Mouse (Mus musculus) CH12.LX (cell line): ENCODE data around the gene Elof1. TPM values are rescaled to one million over a fixed set of nuclear protein-coding genes. Genes with fewer than 3 reads are reported as not detected.

Experiments
- DNase-seq: peaks from one replicate; pipeline ENCODE4 v3.0.0-alpha.2; 2013; ENCODE audit errors: extremely low read depth
- H3K27ac ChIP-seq: 2 replicates; pipeline ENCODE4 v1.5.1; 2012; ENCODE audit warnings: low read depth, mild to moderate bottlenecking, control low read depth, moderate library complexity; ENCODE audit not compliant: insufficient read depth
- H3K27me3 ChIP-seq: replicated peaks from 2 replicates; pipeline ENCODE3; 2012; ENCODE audit warnings: inconsistent platforms
- H3K36me3 ChIP-seq, 2 experiments: replicated peaks in 1 of 2; 2 replicates each; pipeline versions ENCODE3 to v1.6.1; 2012; ENCODE audit warnings: inconsistent platforms in 1 of 2, low read length in 1 of 2, mild to moderate bottlenecking in 1 of 2, mixed read lengths in 1 of 2, moderate library complexity in 1 of 2; ENCODE audit not compliant: control insufficient read depth in 1 of 2, insufficient read depth in 1 of 2
- H3K4me1 ChIP-seq, 2 experiments: 2 replicates each; pipeline ENCODE4 v1.6.1; 2012; ENCODE audit warnings: inconsistent platforms in 1 of 2, moderate library complexity in 1 of 2; ENCODE audit not compliant: insufficient read depth in 2 of 2, control insufficient read depth in 1 of 2
- H3K4me2 ChIP-seq: 2 replicates; pipeline ENCODE4 v1.6.1; 2012; ENCODE audit warnings: low read depth, mild to moderate bottlenecking, control low read depth; ENCODE audit not compliant: poor library complexity, insufficient read depth, severe bottlenecking
- H3K4me3 ChIP-seq, 3 experiments: fragments of 150-350 bp in 1 of 3; sonication (generic) in 1 of 3; replicated peaks in 1 of 3; 2 replicates each; pipeline versions ENCODE3 to v1.5.1; 2011 to 2012; ENCODE audit warnings: low read depth in 2 of 3, low read length in 2 of 3, mild to moderate bottlenecking in 2 of 3, moderate library complexity in 2 of 3, control low read depth in 1 of 3, improper control_type of control experiment in 1 of 3, inconsistent platforms in 1 of 3, mixed read lengths in 1 of 3; ENCODE audit not compliant: poor library complexity in 1 of 3
- H3K79me2 ChIP-seq: replicated peaks from 2 replicates; pipeline ENCODE4 v1.6.1; 2012; ENCODE audit warnings: mild to moderate bottlenecking, moderate library complexity; ENCODE audit not compliant: control insufficient read depth, poor library complexity, insufficient read depth, severe bottlenecking; ENCODE audit errors: extremely low read depth
- H3K9ac ChIP-seq: 2 replicates; pipeline ENCODE4 v1.6.1; 2012; ENCODE audit warnings: low read depth, mild to moderate bottlenecking, control low read depth, moderate library complexity; ENCODE audit not compliant: insufficient read depth
- H3K9me3 ChIP-seq: replicated peaks from 2 replicates; pipeline ENCODE3; 2012; ENCODE audit warnings: low read length, inconsistent platforms, mixed read lengths
- CHD1 ChIP-seq: IDR thresholded peaks from 2 replicates; pipeline ENCODE4 v1.6.1; 2012; ENCODE audit warnings: low read depth, low read length, improper control_type of control experiment, inconsistent platforms
- E2F4 ChIP-seq: IDR thresholded peaks from 2 replicates; pipeline ENCODE4 v1.6.1; 2011; ENCODE audit warnings: low read depth, low read length, improper control_type of control experiment; ENCODE audit not compliant: insufficient replicate concordance
- ELF1 ChIP-seq: IDR thresholded peaks from 2 replicates; pipeline ENCODE4 v1.6.1; 2014; ENCODE audit warnings: low read depth, mild to moderate bottlenecking, inconsistent platforms, low read length, improper control_type of control experiment
- GABPA ChIP-seq: IDR thresholded peaks from 2 replicates; pipeline ENCODE4 v1.6.1; 2012; ENCODE audit warnings: low read depth, low read length, improper control_type of control experiment, inconsistent platforms; ENCODE audit not compliant: insufficient replicate concordance
- HCFC1 ChIP-seq: IDR thresholded peaks from 2 replicates; pipeline ENCODE4 v1.6.1; 2012; ENCODE audit warnings: low read depth, mild to moderate bottlenecking, inconsistent platforms, low read length, improper control_type of control experiment
- JUN ChIP-seq: IDR thresholded peaks from 2 replicates; pipeline ENCODE4 v1.6.1; 2011; ENCODE audit warnings: low read depth, mild to moderate bottlenecking, low read length, improper control_type of control experiment, moderate library complexity; ENCODE audit not compliant: insufficient read depth
- MAX ChIP-seq: IDR thresholded peaks from 2 replicates; pipeline ENCODE4 v1.6.1; 2011; ENCODE audit warnings: low read length, improper control_type of control experiment
- MEF2A ChIP-seq: IDR thresholded peaks from 2 replicates; pipeline ENCODE4 v1.6.1; 2014; ENCODE audit warnings: low read depth, mild to moderate bottlenecking, inconsistent platforms, low read length, improper control_type of control experiment, borderline replicate concordance
- MXI1 ChIP-seq: IDR thresholded peaks from 2 replicates; pipeline ENCODE4 v1.6.1; 2011; ENCODE audit warnings: mild to moderate bottlenecking, low read depth, low read length, improper control_type of control experiment
- MYC ChIP-seq: IDR thresholded peaks from 2 replicates; pipeline ENCODE4 v1.6.1; 2011; ENCODE audit warnings: low read depth, mild to moderate bottlenecking, improper control_type of control experiment, low read length
- NELFE ChIP-seq: IDR thresholded peaks from 2 replicates; pipeline ENCODE4 v1.6.1; 2011; ENCODE audit warnings: low read depth, low read length, improper control_type of control experiment
- POLR2A ChIP-seq: IDR thresholded peaks from 2 replicates; pipeline ENCODE4 v1.6.1; 2011; ENCODE audit warnings: low read depth, mild to moderate bottlenecking, improper control_type of control experiment, low read length
- POLR2AphosphoS2 ChIP-seq: IDR thresholded peaks from 2 replicates; pipeline ENCODE4 v1.6.1; 2011; ENCODE audit warnings: low read depth, low read length, improper control_type of control experiment
- RCOR1 ChIP-seq: conservative IDR thresholded peaks from 2 replicates; pipeline ENCODE4 v1.6.1; 2012; ENCODE audit warnings: low read depth, mild to moderate bottlenecking, inconsistent platforms, low read length, improper control_type of control experiment
- SIN3A ChIP-seq: IDR thresholded peaks from 2 replicates; pipeline ENCODE4 v1.6.1; 2012; ENCODE audit warnings: low read length, improper control_type of control experiment, inconsistent platforms
- SMC3 ChIP-seq: IDR thresholded peaks from 2 replicates; pipeline ENCODE4 v1.6.1; 2011; ENCODE audit warnings: low read depth, low read length, improper control_type of control experiment
- TBP ChIP-seq: conservative IDR thresholded peaks from 2 replicates; pipeline ENCODE4 v1.6.1; 2011; ENCODE audit warnings: low read depth, low read length, improper control_type of control experiment
- USF1 ChIP-seq: IDR thresholded peaks from 2 replicates; pipeline ENCODE4 v1.6.1; 2014; ENCODE audit warnings: low read depth, mild to moderate bottlenecking, inconsistent platforms, low read length, improper control_type of control experiment
- USF2 ChIP-seq: conservative IDR thresholded peaks from 2 replicates; pipeline ENCODE4 v1.6.1; 2011; ENCODE audit warnings: low read depth, low read length, improper control_type of control experiment
- ZC3H11A ChIP-seq: IDR thresholded peaks from 2 replicates; pipeline ENCODE4 v1.6.1; 2012; ENCODE audit warnings: low read depth, mild to moderate bottlenecking, inconsistent platforms, low read length, improper control_type of control experiment
- ZKSCAN1 ChIP-seq: IDR thresholded peaks from 2 replicates; pipeline ENCODE4 v1.6.1; 2012; ENCODE audit warnings: low read depth, inconsistent platforms, low read length, improper control_type of control experiment, borderline replicate concordance
- ZMIZ1 ChIP-seq: IDR thresholded peaks from 2 replicates; pipeline ENCODE4 v1.6.1; 2012; ENCODE audit warnings: low read depth, mild to moderate bottlenecking, inconsistent platforms, low read length, improper control_type of control experiment
- dilution Hi-C: fragments of 300-500 bp; cut with MboI; formaldehyde crosslinking; loops from 2 replicates; pipeline ENCODE4 v1.14.3; 2020; ENCODE audit warnings: low sequenced_read_pairs; ENCODE audit not compliant: extremely low pct_unique_long_range_greater_than_20kb, extremely low pct_ligation_motif_present
- in situ Hi-C: fragments of 300-500 bp; cut with MboI; formaldehyde crosslinking; loops from 3 replicates; pipeline ENCODE4 v1.14.3; 2019; ENCODE audit warnings: low sequenced_read_pairs, low pct_ligation_motif_present, low pct_unique_long_range_greater_than_20kb, mixed read lengths
- polyA plus RNA-seq: library from polyadenylated mRNA; unstranded; fragments of >175 nt; gene quantifications from 2 replicates; pipeline ENCODE4 v1.2.1, GENCODE M21; 2012; ENCODE audit warnings: low read depth; ENCODE audit not compliant: insufficient read length
- total RNA-seq, 2 experiments: library from RNA; depleted of rRNA; stranded (reverse); fragments of 300-350 nt in 1 of 2; fragments of >200 nt in 1 of 2; gene quantifications; 2 replicates each; pipeline ENCODE4 v1.2.3; 2012 to 2014

The Elof1 gene
- total and polyA plus RNA-seq, 3 experiments, result 96.9 to 142 (median 111) TPM

DNA sequence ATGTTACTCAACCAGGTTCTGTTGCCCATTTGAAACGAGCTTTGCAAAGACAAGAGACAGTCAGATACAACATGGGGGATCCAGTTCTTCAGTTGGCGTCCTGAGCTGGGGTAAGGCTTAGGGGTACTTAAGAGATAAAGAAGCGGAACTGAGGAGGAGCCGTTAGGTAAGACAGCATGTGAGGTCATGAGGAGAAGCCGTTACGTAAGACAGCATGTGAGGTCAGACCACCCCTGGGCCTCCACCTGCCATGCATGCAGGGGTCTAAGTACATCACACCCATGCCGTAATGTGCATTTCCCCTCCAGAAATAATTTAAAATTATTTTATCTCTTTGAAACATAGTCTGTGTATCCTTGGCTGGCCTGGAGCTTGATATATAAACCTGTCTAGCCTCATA is 45.9 kb upstream of the Elof1 start:
- H3K27ac ChIP-seq, result no peak overlapping the region
- H3K36me3 ChIP-seq, result peaks cover 0 to 7% of the 10 kb centered on the region in 2 experiments
- H3K4me1 ChIP-seq, result 0 out of 4 replicates have a peak, but pooled peaks cover 0 to 3% of the 10 kb centered on the region in 2 experiments
- peaks cover 2% of the 10 kb centered on the region for H3K27me3 ChIP-seq
- H3K79me2 ChIP-seq, result no peaks in the 10 kb centered on the region
- TF ChIP-seq ZC3H11A (no peak), USF2 (no peak), ZKSCAN1 (no peak), POLR2A (no peak)
- dilution Hi-C loops (no loop called here), in situ Hi-C loops (no loop called here)
- no peak overlapping the region for H3K9ac ChIP-seq
- H3K4me3 ChIP-seq, result no peak overlapping the region
- no peak for DNase-seq
- peaks cover 13% of the 10 kb centered on the region for H3K9me3 ChIP-seq
- no peak overlapping the region for H3K4me2 ChIP-seq

DNA sequence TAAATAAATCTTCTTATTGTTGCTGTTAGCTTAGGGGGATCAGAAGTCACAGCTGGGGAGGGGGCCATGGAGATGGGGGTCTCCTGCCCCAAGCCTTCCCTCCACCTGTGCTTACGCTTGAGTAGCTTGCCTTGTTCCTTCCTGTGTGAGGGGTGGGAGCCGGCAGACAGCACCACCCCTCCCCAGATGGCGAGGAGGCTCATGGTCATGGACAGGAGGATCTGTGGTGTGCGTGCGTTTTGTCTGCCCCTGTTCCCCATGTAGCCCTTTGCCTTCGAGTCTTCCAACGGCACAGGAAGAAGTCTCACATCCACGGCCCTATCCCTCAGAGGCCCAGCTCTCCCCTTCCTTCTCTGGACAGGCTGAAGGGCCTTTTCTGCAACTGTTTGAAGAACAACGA is 45.3 kb upstream of the Elof1 start:
- Histone ChIP-seq H3K79me2 (no peaks in the 10 kb centered on the region), H3K9me3 (peaks cover 13% of the 10 kb centered on the region), H3K27me3 (peaks cover 2% of the 10 kb centered on the region), H3K4me1 (peaks cover 4 to 7% of the 10 kb centered on the region in 2 experiments), H3K4me2 (no peak overlapping the region), H3K4me3 (no peak overlapping the region), H3K9ac (no peak overlapping the region), H3K36me3 (peaks cover 0 to 8% of the 10 kb centered on the region in 2 experiments), H3K27ac (no peak overlapping the region)
- dilution Hi-C loops, result no loop called here
- in situ Hi-C loops, result no loop called here
- TF ChIP-seq ZKSCAN1 (no peak), POLR2AphosphoS2 (no peak), HCFC1 (no peak), ZMIZ1 (no peak), USF1 (no peak), SMC3 (no peak)
- DNase-seq, result no peak

DNA sequence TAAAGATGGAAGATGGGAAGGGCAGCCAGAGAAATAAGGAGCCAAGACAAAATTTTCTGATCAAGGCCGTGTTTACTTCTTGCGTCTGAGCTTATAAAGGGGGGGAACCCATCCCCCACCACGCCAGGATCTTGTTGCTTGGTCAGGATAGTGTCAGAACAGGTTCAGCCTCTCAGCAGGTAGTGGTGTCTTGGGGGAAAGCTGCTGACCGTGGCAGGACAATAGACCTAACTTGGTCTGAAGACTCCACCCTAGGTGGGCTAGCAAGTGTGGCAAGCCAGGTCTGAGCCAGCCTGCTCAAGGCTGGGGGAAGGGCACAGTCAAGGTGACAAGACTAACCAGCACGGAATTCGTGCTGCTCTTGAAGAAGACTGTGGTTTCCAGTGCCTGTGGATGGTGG is 44.3 kb upstream of the Elof1 start:
- no peak overlapping the region for H3K9ac ChIP-seq
- no peak for DNase-seq
- peaks cover 0 to 8% of the 10 kb centered on the region in 2 experiments for H3K36me3 ChIP-seq
- in situ Hi-C loops, result no loop called here
- dilution Hi-C loops, result no loop called here
- H3K27me3 ChIP-seq, result peaks cover 2% of the 10 kb centered on the region
- no peaks in the 10 kb centered on the region for H3K79me2 ChIP-seq
- TF ChIP-seq HCFC1 (no peak), ELF1 (no peak), NELFE (no peak), JUN (no peak), GABPA (no peak), USF2 (no peak), ZKSCAN1 (no peak), CHD1 (no peak), SIN3A (no peak), RCOR1 (no peak), ZC3H11A (no peak), E2F4 (no peak), MYC (no peak), TBP (no peak), MAX (no peak), MEF2A (no peak), MXI1 (no peak), ZMIZ1 (no peak)
- no peak overlapping the region for H3K27ac ChIP-seq
- no peak overlapping the region for H3K4me3 ChIP-seq
- H3K4me2 ChIP-seq, result no peak overlapping the region
- peaks cover 4% of the 10 kb centered on the region for H3K9me3 ChIP-seq
- H3K4me1 ChIP-seq, result peaks cover 4 to 11% of the 10 kb centered on the region in 2 experiments
